Mouse (Mus musculus) layer of hippocampus, adult 2 months (tissue): ENCODE data around the gene Dgcr8. TPM values are rescaled to one million over a fixed set of nuclear protein-coding genes. Genes with fewer than 3 reads are reported as not detected.

Experiments
- DNase-seq, 2 experiments: peaks; one replicate each; pipeline ENCODE4 v3.0.0; 2022; ENCODE audit warnings: low spot score in 2 of 2
- H3K27ac ChIP-seq: fragments of 200-600 bp; 2 replicates; pipeline ENCODE4 v1.8.1; 2022
- H3K4me3 ChIP-seq: fragments of 200-600 bp; 2 replicates; pipeline ENCODE4 v1.8.1; 2022; ENCODE audit warnings: mild to moderate bottlenecking
- CTCF ChIP-seq: fragments of 200-600 bp; conservative IDR thresholded peaks from 2 replicates; pipeline ENCODE4 v1.8.1; 2022; ENCODE audit warnings: antibody characterized with exemption, mild to moderate bottlenecking, moderate library complexity
- microRNA-seq, 2 experiments: library from miRNA; unstranded; fragments of <30 nt; microRNA quantifications; one replicate each; pipeline ENCODE4 v1.2.0; 2021
- total RNA-seq, 2 experiments: library from RNA; stranded (reverse); gene quantifications; 2 replicates each; pipeline ENCODE4 v1.2.3; 2021

Dgcr8 gene
- total RNA-seq, 2 experiments from 2014 or later = 46.1 to 46.7 TPM

GRCm38 (mm10) chr16:18228856-18229255 is 60.2 kb downstream of the Dgcr8 start:
- TF ChIP-seq CTCF = no peak
- Histone ChIP-seq H3K4me3 (no peak overlapping the region; the same call in 1 of the 2 replicates), H3K27ac (peak overlapping the region; percentile 91)
- no peak for DNase-seq

GRCm38 (mm10) chr16:18227897-18228422 is 61.1 kb downstream of the Dgcr8 start:
- DNase-seq = no peak
- H3K4me3 ChIP-seq = no peak overlapping the region
- TF ChIP-seq CTCF = no peak
- H3K27ac ChIP-seq = no peak overlapping the region; the same call in 1 of the 2 replicates

GRCm38 (mm10) chr16:18227187-18227586 is 61.9 kb downstream of the Dgcr8 start:
- no peak for DNase-seq
- H3K27ac ChIP-seq = no peak overlapping the region; the same call in 1 of the 2 replicates
- no peak for TF ChIP-seq CTCF
- no peak overlapping the region for H3K4me3 ChIP-seq

DNA sequence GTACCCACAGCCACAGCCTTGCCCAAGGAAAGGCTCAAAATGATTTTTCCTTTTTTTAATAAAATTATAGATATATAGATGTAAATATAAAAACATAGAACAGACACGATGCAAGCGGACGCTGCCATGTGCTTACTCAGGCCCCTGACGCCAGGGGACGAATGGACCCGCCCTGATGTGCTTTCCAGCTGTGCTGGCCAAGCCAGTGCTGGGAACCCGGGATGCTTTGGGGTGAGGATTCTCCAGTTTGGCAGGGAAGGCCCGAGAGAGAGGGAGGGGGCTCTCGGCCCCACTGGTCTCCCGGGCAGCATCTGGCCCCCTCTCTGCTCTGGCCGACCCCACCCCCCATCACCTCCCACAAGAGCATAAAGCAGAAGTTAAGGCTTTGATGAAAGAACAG is 66.9 kb downstream of the Dgcr8 start:
- DNase-seq = no peak
- TF ChIP-seq CTCF = no peak
- Histone ChIP-seq H3K4me3 (no peak overlapping the region), H3K27ac (no peak overlapping the region)

DNA sequence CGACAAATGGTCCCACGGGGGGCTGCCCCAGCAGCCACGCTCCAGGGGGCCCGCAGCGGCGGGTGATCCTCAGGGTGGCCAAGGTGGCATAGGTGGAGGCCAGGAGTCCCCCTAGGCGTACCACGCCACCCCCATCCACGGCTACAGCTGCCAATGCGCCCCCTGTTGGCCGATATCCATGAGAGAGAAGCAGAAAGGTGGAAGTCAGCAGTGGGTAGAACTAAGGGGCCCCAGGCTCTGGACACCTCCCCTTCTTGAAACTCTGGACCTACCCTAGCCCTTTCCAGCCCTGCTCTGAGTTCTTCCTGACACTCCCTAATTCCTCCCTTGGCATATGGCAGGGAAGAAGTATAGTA is 67.5 kb downstream of the Dgcr8 start:
- no peak for DNase-seq
- H3K4me3 ChIP-seq = no peak overlapping the region
- no peak overlapping the region for H3K27ac ChIP-seq
- TF ChIP-seq CTCF = peak; percentile 60

DNA sequence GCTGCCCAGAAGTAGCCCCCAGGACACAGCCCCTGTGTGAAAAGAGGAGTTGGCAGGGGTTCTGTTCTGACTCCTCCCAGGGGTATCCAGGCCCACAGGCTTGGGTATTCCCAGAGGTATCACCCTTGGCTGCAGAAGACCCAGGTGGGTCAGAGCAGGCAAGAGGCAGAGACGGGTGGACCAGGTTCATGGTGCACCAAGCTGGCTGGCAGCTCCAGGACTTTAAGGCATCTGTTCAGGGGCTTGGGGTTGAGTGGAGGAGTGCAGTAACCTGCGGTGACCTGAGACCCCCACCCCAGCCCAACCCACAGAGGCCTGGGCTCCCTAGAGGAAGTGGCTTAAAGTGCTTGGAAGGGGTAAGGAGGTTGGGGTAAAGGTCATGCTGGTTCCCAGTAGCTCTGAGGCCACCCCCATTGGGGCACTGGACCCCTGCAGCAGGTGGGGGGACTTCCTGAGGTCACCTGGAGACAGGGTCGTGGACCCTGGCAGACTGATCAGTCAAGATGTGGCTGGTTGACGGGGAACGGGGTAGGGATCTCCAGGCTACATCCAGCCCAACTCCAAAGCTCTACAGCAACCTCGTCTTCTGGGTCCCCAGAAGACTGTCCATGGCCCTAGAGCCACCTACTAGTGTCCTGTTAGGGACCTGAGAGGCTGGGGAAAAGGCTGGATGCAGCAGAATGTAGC is 68.0 kb downstream of the Dgcr8 start:
- TF ChIP-seq CTCF = no peak
- H3K27ac ChIP-seq = no peak overlapping the region
- no peak for DNase-seq
- H3K4me3 ChIP-seq = no peak overlapping the region

- no peak for TF ChIP-seq CTCF
- Histone ChIP-seq H3K4me3 (no peak overlapping the region), H3K27ac (no peak overlapping the region)
- DNase-seq = no peak
These were observed 69.0 kb downstream of the Dgcr8 start for GRCm38 (mm10) chr16:18220001-18220400.

GRCm38 (mm10) chr16:18218580-18218996 is 70.5 kb downstream of the Dgcr8 start:
- no peak for DNase-seq
- no peak overlapping the region for H3K4me3 ChIP-seq
- no peak overlapping the region for H3K27ac ChIP-seq
- no peak for TF ChIP-seq CTCF

DNA sequence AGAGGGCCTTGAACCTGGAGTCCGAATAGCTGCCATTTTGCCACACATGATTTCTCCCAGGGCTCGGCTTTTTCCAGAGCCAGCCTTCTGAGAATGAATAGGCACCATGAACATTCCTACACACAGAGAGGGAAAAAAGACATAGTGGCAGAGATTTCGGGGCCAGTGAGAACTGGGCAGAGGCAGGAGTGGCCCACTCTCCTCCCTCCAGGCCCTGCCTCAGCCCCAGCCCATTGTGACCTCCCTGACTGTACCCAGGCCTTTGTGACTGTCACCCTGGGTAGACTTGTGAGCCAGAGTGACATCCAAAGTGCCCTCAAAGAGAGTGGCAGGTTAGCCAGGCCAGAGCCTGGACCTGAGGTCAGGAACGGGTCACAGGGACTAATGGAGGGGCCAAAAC is 71.5 kb downstream of the Dgcr8 start, which contains the start of gene Ccdc188:
TSS of gene Ccdc188 (plus strand) at position 301 of the 400 bp plus-strand sequence.
- no peak for DNase-seq
- no peak for TF ChIP-seq CTCF
- Histone ChIP-seq H3K27ac (no peak within 1 kb of the TSS), H3K4me3 (no peak within 1 kb of the TSS)

GRCm38 (mm10) chr16:18214858-18215257 is 74.2 kb downstream of the Dgcr8 start:
- TF ChIP-seq CTCF = no peak
- DNase-seq = no peak
- Histone ChIP-seq H3K4me3 (peak overlapping the region; percentile 26; the same call in 1 of the 2 replicates), H3K27ac (peak overlapping the region; percentile 91)

DNA sequence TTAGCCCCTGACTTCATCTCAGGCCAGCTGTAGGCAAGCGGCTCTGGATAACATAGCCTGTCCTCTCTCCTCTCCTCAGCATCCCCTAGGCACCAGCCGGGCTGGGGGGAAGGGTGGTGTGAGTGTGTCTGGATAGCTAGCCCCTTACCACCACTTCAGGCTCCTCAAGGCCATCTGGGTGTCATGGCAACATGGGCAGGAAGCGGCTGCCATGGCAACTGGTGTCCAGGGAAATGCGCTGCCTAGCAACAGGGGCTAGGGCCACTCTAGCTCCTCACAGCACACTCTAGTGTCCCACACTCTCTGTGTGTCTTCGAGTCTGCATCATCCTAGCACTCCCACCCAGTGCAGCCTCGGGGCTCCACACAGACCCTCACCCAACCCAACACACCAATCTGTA is 75.4 kb downstream of the Dgcr8 start:
- peak overlapping the region; percentile 26 for H3K4me3 ChIP-seq
- peak; percentile 66 to 78 for DNase-seq
- H3K27ac ChIP-seq = peak overlapping the region; percentile 91
- TF ChIP-seq CTCF = no peak

DNA sequence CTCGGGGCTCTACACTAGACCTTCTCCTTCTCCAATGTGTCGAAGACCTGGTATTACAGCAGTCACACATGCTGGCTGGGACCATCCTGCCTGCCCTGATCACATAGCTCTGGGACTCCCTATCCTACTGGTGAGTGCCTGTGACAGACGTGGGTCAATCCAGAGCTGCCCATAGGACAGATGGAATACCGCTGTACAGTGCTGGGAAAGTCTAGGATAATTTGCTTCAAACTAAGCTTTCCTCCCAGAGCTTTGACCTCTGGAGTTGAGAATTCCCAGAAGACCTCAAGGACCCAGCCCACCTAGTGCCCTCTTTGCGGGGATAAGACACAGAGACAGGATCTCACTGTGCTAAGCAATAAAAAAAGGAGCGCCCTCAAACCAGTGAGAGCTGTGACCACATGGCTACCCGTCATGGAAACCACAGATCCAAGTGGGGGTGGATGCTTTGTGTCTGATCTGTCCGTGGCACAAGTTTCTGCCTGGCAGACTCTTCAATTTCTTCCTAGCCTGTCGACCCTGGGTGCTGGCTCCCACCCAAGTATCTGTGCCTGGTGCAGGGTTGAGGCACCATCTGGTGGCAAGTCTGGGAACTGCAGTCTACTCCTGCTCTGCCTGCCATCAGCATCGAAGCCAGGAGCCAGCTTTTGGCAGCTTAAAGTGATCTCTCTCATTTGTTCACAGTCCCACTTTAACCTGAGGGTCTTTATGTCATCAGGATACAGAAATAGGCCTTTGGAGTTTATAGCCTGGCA is 77.5 kb downstream of the Dgcr8 start:
- DNase-seq = peak; percentile 85 to 94
- peak; percentile 100 for TF ChIP-seq CTCF
- no peak overlapping the region for H3K4me3 ChIP-seq
- H3K27ac ChIP-seq = peak overlapping the region; percentile 69; the same call in 1 of the 2 replicates

- no peak overlapping the region for H3K4me3 ChIP-seq
- peak; percentile 90 for TF ChIP-seq CTCF
- peak overlapping the region; percentile 69; the same call in 1 of the 2 replicates for H3K27ac ChIP-seq
- DNase-seq = peak; percentile 72 to 85
These were observed 78.2 kb downstream of the Dgcr8 start for GRCm38 (mm10) chr16:18210701-18211416.

Small RNA genes within 50 kb of the gene (microRNA-seq; reads per million reads assigned to microRNA genes)
- gene Gm24572 = 0 reads per million in 2 experiments
- 232 to 283 reads per million in 2 experiments for gene Mir1306
- gene Mir185 = 216 to 1,729 reads per million in 2 experiments

Other genes starting within 250 kb of the Dgcr8 start
- 10 to 100 TPM; 70.3 to 73.8 TPM for gene Dgcr6, start 236.4 kb downstream of the Dgcr8 start, total RNA-seq
- gene Prodh, start 199.0 kb downstream of the Dgcr8 start, total RNA-seq = 10 to 100 TPM; 45.1 to 48.2 TPM
- gene Rtn4r, start 161.6 kb downstream of the Dgcr8 start, total RNA-seq = 100 to 1,000 TPM; 106 to 111 TPM
- not detected for gene Ccdc188, start 71.4 kb downstream of the Dgcr8 start, total RNA-seq
- 10 to 100 TPM; 72.0 to 84.1 TPM for gene Zdhhc8, start 54.1 kb downstream of the Dgcr8 start, total RNA-seq
- 10 to 100 TPM; 51.1 to 54.9 TPM for gene Trmt2a, start 40.6 kb downstream of the Dgcr8 start, total RNA-seq
- gene Ranbp1, start 40.5 kb downstream of the Dgcr8 start, total RNA-seq = 10 to 100 TPM; 93.6 to 98.0 TPM
- gene Gm49776, start 30.9 kb downstream of the Dgcr8 start, total RNA-seq = not detected
- gene Tango2, start 58.9 kb upstream of the Dgcr8 start, total RNA-seq = 100 to 1,000 TPM; 128 to 130 TPM
- gene Arvcf, start 58.9 kb upstream of the Dgcr8 start, total RNA-seq = 10 to 100 TPM; 40.4 to 41.4 TPM
- gene Txnrd2, start 137.1 kb upstream of the Dgcr8 start, total RNA-seq = 10 to 100 TPM; 19.7 to 21.4 TPM
- gene Comt, start 137.6 kb upstream of the Dgcr8 start, total RNA-seq = 10 to 100 TPM; 74.6 to 75.1 TPM
- gene Gnb1l, start 209.5 kb upstream of the Dgcr8 start, total RNA-seq = 1 to 10 TPM; 5.8 to 6.0 TPM
- 10 to 100 TPM in 1 of 2 experiments, 1 to 10 TPM in 1; 7.0 to 11.4 TPM for gene Rtl10, start 209.7 kb upstream of the Dgcr8 start, total RNA-seq